Mouse (Mus musculus): ENCODE data around the gene Tnfrsf23. TPM values are rescaled to one million over a fixed set of nuclear protein-coding genes. Genes with fewer than 3 reads are reported as not detected.
"Not testable (repeated sequence)": the region's sequence is repeated elsewhere in the genome, so short reads cannot be mapped to it uniquely, and the experiment has no call there.

Gene Tnfrsf23
- polyA plus RNA-seq, 1 experiment from 2014 or later = 2.6 TPM

- no peak overlapping the region for H3K9ac ChIP-seq (ENCODE audit: low read depth, low read length)
- H3K36me3 ChIP-seq (ENCODE audit: control insufficient read depth, insufficient read depth, low read length) = no peaks in the 10 kb centered on the region
- no peak for ATAC-seq (replicated peaks; ENCODE audit: insufficient number of reproducible peaks, low FRiP score, low TSS enrichment)
- no peaks in the 10 kb centered on the region for H3K27me3 ChIP-seq (ENCODE audit: control insufficient read depth, insufficient read depth, low read length)
- H3K27ac ChIP-seq (ENCODE audit: low read depth, low read length) = no peak overlapping the region
- H3K9me3 ChIP-seq (replicated peaks; ENCODE audit: control insufficient read depth, low read length) = no peaks in the 10 kb centered on the region
- no peak overlapping the region for H3K4me3 ChIP-seq (ENCODE audit: low read depth, low read length)
- H3K4me1 ChIP-seq (ENCODE audit: control insufficient read depth, insufficient read depth, low read length) = no peaks in the 10 kb centered on the region
- no peak overlapping the region for H3K4me2 ChIP-seq
Observed at GRCm38 (mm10) chr7:143666427-143667311, 19.0 kb downstream of the Tnfrsf23 start.

- no peaks in the 10 kb centered on the region for H3K4me1 ChIP-seq (ENCODE audit: control insufficient read depth, insufficient read depth, low read length)
- no peaks in the 10 kb centered on the region for H3K9me3 ChIP-seq (replicated peaks; ENCODE audit: control insufficient read depth, low read length)
- WGBS (ENCODE audit: insufficient replicate concordance) = 67% methylated on average over 2 of the region's 2 CpGs
- no peaks in the 10 kb centered on the region for H3K27me3 ChIP-seq (ENCODE audit: control insufficient read depth, insufficient read depth, low read length)
- H3K4me3 ChIP-seq (ENCODE audit: low read depth, low read length) = no peak overlapping the region
- no peak overlapping the region for H3K4me2 ChIP-seq
- H3K9ac ChIP-seq (ENCODE audit: low read depth, low read length) = no peak overlapping the region
- no peak overlapping the region for H3K27ac ChIP-seq (ENCODE audit: low read depth, low read length)
- H3K36me3 ChIP-seq (ENCODE audit: control insufficient read depth, insufficient read depth, low read length) = no peaks in the 10 kb centered on the region
- no peak for ATAC-seq (replicated peaks; ENCODE audit: insufficient number of reproducible peaks, low FRiP score, low TSS enrichment)
Observed at GRCm38 (mm10) chr7:143663470-143663869, 22.2 kb downstream of the Tnfrsf23 start.

- Histone ChIP-seq H3K27me3 (ENCODE audit: control insufficient read depth, insufficient read depth, low read length) (no peaks in the 10 kb centered on the region), H3K27ac (ENCODE audit: low read depth, low read length) (no peak overlapping the region), H3K9me3 (replicated peaks; ENCODE audit: control insufficient read depth, low read length) (no peaks in the 10 kb centered on the region), H3K36me3 (ENCODE audit: control insufficient read depth, insufficient read depth, low read length) (no peaks in the 10 kb centered on the region), H3K4me2 (no peak overlapping the region), H3K4me3 (ENCODE audit: low read depth, low read length) (no peak overlapping the region), H3K9ac (ENCODE audit: low read depth, low read length) (no peak overlapping the region), H3K4me1 (ENCODE audit: control insufficient read depth, insufficient read depth, low read length) (no peaks in the 10 kb centered on the region)
- ATAC-seq (replicated peaks; ENCODE audit: insufficient number of reproducible peaks, low FRiP score, low TSS enrichment) = no peak
Observed at GRCm38 (mm10) chr7:143660797-143661196, 24.9 kb downstream of the Tnfrsf23 start.

- Histone ChIP-seq H3K4me3 (ENCODE audit: low read depth, low read length) (peak overlapping the region; percentile 69), H3K4me2 (peak overlapping the region; percentile 95)
- H3K9ac ChIP-seq (ENCODE audit: low read depth, low read length); H3K27ac ChIP-seq (ENCODE audit: low read depth, low read length); H3K36me3 ChIP-seq (ENCODE audit: control insufficient read depth, insufficient read depth, low read length); H3K27me3 ChIP-seq (ENCODE audit: control insufficient read depth, insufficient read depth, low read length); H3K9me3 ChIP-seq (replicated peaks; ENCODE audit: control insufficient read depth, low read length); H3K4me1 ChIP-seq (ENCODE audit: control insufficient read depth, insufficient read depth, low read length); ATAC-seq (replicated peaks; ENCODE audit: insufficient number of reproducible peaks, low FRiP score, low TSS enrichment): not testable (repeated sequence)
- WGBS (ENCODE audit: insufficient replicate concordance) = 56% methylated on average over 10 of the region's 10 CpGs
Observed at GRCm38 (mm10) chr7:143649769-143650346, 35.8 kb downstream of the Tnfrsf23 start.

GRCm38 (mm10) chr7:143649034-143649768 lies 36.5 kb downstream of the Tnfrsf23 start, which contains the start of gene Tnfrsf22:
Gene Tnfrsf22, minus strand, starts transcription at chr7:143649661.
- no peak within 1 kb of the TSS for H3K27ac ChIP-seq (ENCODE audit: low read depth, low read length)
- peak within 1 kb of the TSS; percentile 95 for H3K4me2 ChIP-seq
- H3K36me3 ChIP-seq (ENCODE audit: control insufficient read depth, insufficient read depth, low read length) = no peaks in the 10 kb centered on the region
- H3K4me3 ChIP-seq (ENCODE audit: low read depth, low read length) = peak within 1 kb of the TSS; percentile 69
- H3K9ac ChIP-seq (ENCODE audit: low read depth, low read length) = peak within 1 kb of the TSS; percentile 63
- no peaks in the 10 kb centered on the region for H3K4me1 ChIP-seq (ENCODE audit: control insufficient read depth, insufficient read depth, low read length)
- no peaks in the 10 kb centered on the region for H3K9me3 ChIP-seq (replicated peaks; ENCODE audit: control insufficient read depth, low read length)
- H3K27me3 ChIP-seq (ENCODE audit: control insufficient read depth, insufficient read depth, low read length) = no peaks in the 10 kb centered on the region
- 4% methylated on average over 39 of the region's 39 CpGs for WGBS (ENCODE audit: insufficient replicate concordance)
- ATAC-seq (replicated peaks; ENCODE audit: insufficient number of reproducible peaks, low FRiP score, low TSS enrichment) = peak; percentile 84; the same call in 1 of the 2 replicates

- not testable (repeated sequence) for H3K4me2 ChIP-seq; H3K36me3 ChIP-seq (ENCODE audit: control insufficient read depth, insufficient read depth, low read length); H3K27me3 ChIP-seq (ENCODE audit: control insufficient read depth, insufficient read depth, low read length); H3K4me1 ChIP-seq (ENCODE audit: control insufficient read depth, insufficient read depth, low read length); H3K9ac ChIP-seq (ENCODE audit: low read depth, low read length); H3K4me3 ChIP-seq (ENCODE audit: low read depth, low read length); H3K9me3 ChIP-seq (replicated peaks; ENCODE audit: control insufficient read depth, low read length); H3K27ac ChIP-seq (ENCODE audit: low read depth, low read length); ATAC-seq (replicated peaks; ENCODE audit: insufficient number of reproducible peaks, low FRiP score, low TSS enrichment)
- WGBS (ENCODE audit: insufficient replicate concordance) = 66% methylated on average over 2 of the region's 2 CpGs
Observed at GRCm38 (mm10) chr7:143643949-143644348, 41.7 kb downstream of the Tnfrsf23 start.

GRCm38 (mm10) chr7:143636674-143637073 lies 49.0 kb downstream of the Tnfrsf23 start:
- no peaks in the 10 kb centered on the region for H3K9me3 ChIP-seq (replicated peaks; ENCODE audit: control insufficient read depth, low read length)
- no peaks in the 10 kb centered on the region for H3K4me1 ChIP-seq (ENCODE audit: control insufficient read depth, insufficient read depth, low read length)
- no peak overlapping the region for H3K27ac ChIP-seq (ENCODE audit: low read depth, low read length)
- WGBS (ENCODE audit: insufficient replicate concordance) = 88% methylated on average over 1 of the region's 1 CpGs
- no peak overlapping the region for H3K4me2 ChIP-seq
- no peak for ATAC-seq (replicated peaks; ENCODE audit: insufficient number of reproducible peaks, low FRiP score, low TSS enrichment)
- H3K36me3 ChIP-seq (ENCODE audit: control insufficient read depth, insufficient read depth, low read length) = no peaks in the 10 kb centered on the region
- H3K27me3 ChIP-seq (ENCODE audit: control insufficient read depth, insufficient read depth, low read length) = no peaks in the 10 kb centered on the region
- H3K4me3 ChIP-seq (ENCODE audit: low read depth, low read length) = no peak overlapping the region
- H3K9ac ChIP-seq (ENCODE audit: low read depth, low read length) = no peak overlapping the region

- no peaks in the 10 kb centered on the region for H3K4me1 ChIP-seq (ENCODE audit: control insufficient read depth, insufficient read depth, low read length)
- WGBS (ENCODE audit: insufficient replicate concordance) = 49% methylated on average over 2 of the region's 2 CpGs
- ATAC-seq (replicated peaks; ENCODE audit: insufficient number of reproducible peaks, low FRiP score, low TSS enrichment) = no peak
Observed at GRCm38 (mm10) chr7:143631503-143631902, 54.2 kb downstream of the Tnfrsf23 start.

More at GRCm38 (mm10) chr7:143631503-143631902, 54.2 kb downstream of the Tnfrsf23 start:
- no peak overlapping the region for H3K4me3 ChIP-seq (ENCODE audit: low read depth, low read length)
- no peak overlapping the region for H3K4me2 ChIP-seq
- no peaks in the 10 kb centered on the region for H3K27me3 ChIP-seq (ENCODE audit: control insufficient read depth, insufficient read depth, low read length)
- no peaks in the 10 kb centered on the region for H3K9me3 ChIP-seq (replicated peaks; ENCODE audit: control insufficient read depth, low read length)
- no peak overlapping the region for H3K27ac ChIP-seq (ENCODE audit: low read depth, low read length)
- no peak overlapping the region for H3K9ac ChIP-seq (ENCODE audit: low read depth, low read length)
- H3K36me3 ChIP-seq (ENCODE audit: control insufficient read depth, insufficient read depth, low read length) = no peaks in the 10 kb centered on the region

Measured in heart, embryonic 11.5 days (tissue).